Mouse (Mus musculus): Measurements from ENCODE around the gene Slc16a2. TPM values are rescaled to one million over a fixed set of nuclear protein-coding genes. Genes with fewer than 3 reads are reported as not detected.

Gene Slc16a2
- polyA plus RNA-seq (2012; rRNA removed): 4.2 and 5.2 TPM in 2 replicates
- 7.5 and 8.2 TPM in 2 replicates for polyA plus RNA-seq (2014; fragmentation: Nextera tagmentation; extraction: Ambion mirVana)

DNA sequence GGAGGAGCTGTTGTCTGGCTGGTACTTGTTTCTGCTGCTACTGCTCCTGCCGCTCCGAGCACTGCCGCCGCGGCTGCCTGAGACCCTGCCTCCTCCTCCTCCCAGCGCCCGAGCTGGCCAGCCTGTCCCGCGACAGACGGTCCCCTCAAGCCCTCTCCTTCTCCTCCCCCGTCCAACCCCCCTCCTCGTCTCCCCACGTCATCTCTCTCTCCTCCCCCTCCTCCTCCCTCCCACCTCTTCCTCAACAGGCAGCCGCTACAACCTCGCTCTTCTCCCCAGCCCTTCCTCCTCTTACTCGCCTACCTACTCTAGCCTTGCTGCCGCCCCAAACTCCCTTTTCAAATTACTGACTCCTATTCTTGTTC is at the start of gene Slc16a2:
Gene Slc16a2, minus strand, starts transcription at position 152 of the 365 bp plus-strand sequence.
- Histone ChIP-seq H3K4me3 (ENCODE audit: insufficient read depth in 1 of 2, low read depth in 2 of 2, low read length in 2 of 2) (peak within 1 kb of the TSS; percentile 47 to 52), H3K27me3 (ENCODE audit: control insufficient read depth, insufficient read depth, low read length) (peaks cover 12% of the 10 kb centered on the region), H3K9me3 (ENCODE audit: control insufficient read depth, low read length) (no peaks in the 10 kb centered on the region), H3K27ac (no peak within 1 kb of the TSS), H3K4me2 (ENCODE audit: low read depth) (peak within 1 kb of the TSS; percentile 47), H3K4me1 (replicated peaks; ENCODE audit: control insufficient read depth in 2 of 2, insufficient read depth in 2 of 2, low read length in 1 of 2) (no peaks in the 10 kb centered on the region), H3K9ac (replicated peaks) (no peak within 1 kb of the TSS), H3K36me3 (replicated peaks; ENCODE audit: control insufficient read depth, insufficient read depth, low read depth) (no peaks in the 10 kb centered on the region)
- WGBS (ENCODE audit: insufficient replicate concordance): 9% methylated on average over 17 of the region's 17 CpGs
- TF ChIP-seq CTCF (IDR thresholded peaks at IDR 0.05; ENCODE audit: low read depth) (no peak), EP300 (IDR thresholded peaks at IDR 0.05; ENCODE audit: low read depth) (no peak)
- ATAC-seq (ENCODE audit: insufficient read depth) (peak; percentile 48; the same call in 1 of the 2 replicates), DNase-seq (ENCODE audit: low read depth in 3 of 3, low spot score in 3 of 3) (no peak)

DNA sequence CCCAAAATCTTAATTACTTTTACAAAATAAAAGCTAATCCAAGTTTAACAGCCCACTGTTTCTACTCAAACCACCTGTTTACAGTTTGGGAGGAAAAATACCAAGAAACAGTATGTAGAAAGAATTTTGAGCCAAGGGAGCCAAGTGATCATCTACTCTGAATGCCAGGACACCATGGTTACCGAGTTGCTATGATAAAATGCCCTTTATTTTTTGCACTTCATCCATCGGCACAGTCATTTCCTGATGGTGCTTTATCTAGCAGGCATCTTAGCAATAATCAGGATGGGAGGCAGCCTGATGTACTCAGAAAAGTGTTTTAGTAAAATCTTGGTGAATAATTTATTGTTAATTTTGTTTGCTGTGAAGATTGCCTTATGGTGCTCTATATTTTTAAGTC is 41.7 kb upstream of the Slc16a2 start:
- H3K4me2 ChIP-seq (ENCODE audit: low read depth): no peak overlapping the region
- no peaks in the 10 kb centered on the region for H3K36me3 ChIP-seq (replicated peaks; ENCODE audit: control insufficient read depth, insufficient read depth, low read depth)
- WGBS (ENCODE audit: insufficient replicate concordance): 47% methylated on average over 2 of the region's 2 CpGs
- H3K4me3 ChIP-seq (ENCODE audit: insufficient read depth in 1 of 2, low read depth in 2 of 2, low read length in 2 of 2): no peak overlapping the region
- H3K4me1 ChIP-seq (replicated peaks; ENCODE audit: control insufficient read depth in 2 of 2, insufficient read depth in 2 of 2, low read length in 1 of 2): no peaks in the 10 kb centered on the region
- H3K9ac ChIP-seq (replicated peaks): no peak overlapping the region
- H3K9me3 ChIP-seq (ENCODE audit: control insufficient read depth, low read length): no peaks in the 10 kb centered on the region
- no peaks in the 10 kb centered on the region for H3K27me3 ChIP-seq (ENCODE audit: control insufficient read depth, insufficient read depth, low read length)
- TF ChIP-seq EP300 (IDR thresholded peaks at IDR 0.05; ENCODE audit: low read depth) (no peak), CTCF (IDR thresholded peaks at IDR 0.05; ENCODE audit: low read depth) (no peak)
- ATAC-seq (ENCODE audit: insufficient read depth) (no peak), DNase-seq (ENCODE audit: low read depth in 3 of 3, low spot score in 3 of 3) (no peak)
- H3K27ac ChIP-seq: no peak overlapping the region

DNA sequence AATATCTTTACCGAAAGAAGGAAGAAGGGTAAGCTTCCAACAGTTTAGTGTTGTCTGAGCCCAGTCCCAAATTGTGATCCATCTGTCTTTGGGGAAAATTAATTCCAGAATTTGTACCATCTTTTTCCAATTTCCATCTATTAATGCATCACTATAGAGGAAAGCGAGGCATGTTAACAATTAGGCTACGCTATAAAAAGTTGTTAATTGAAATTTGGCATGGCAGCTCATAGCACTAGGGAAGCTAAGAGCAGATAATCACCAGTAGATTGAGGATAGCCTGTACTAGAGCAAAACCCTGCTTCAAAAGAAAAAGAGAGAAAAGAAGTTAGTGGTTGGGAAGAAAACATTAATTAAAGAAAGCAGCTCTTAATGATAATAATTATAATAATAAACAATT is 41.1 kb upstream of the Slc16a2 start:
- ATAC-seq (ENCODE audit: insufficient read depth) (no peak), DNase-seq (ENCODE audit: low read depth in 3 of 3, low spot score in 3 of 3) (no peak)
- WGBS (ENCODE audit: insufficient replicate concordance): 83% methylated on average over 3 of the region's 3 CpGs
- Histone ChIP-seq H3K4me2 (ENCODE audit: low read depth) (no peak overlapping the region), H3K27me3 (ENCODE audit: control insufficient read depth, insufficient read depth, low read length) (no peaks in the 10 kb centered on the region), H3K36me3 (replicated peaks; ENCODE audit: control insufficient read depth, insufficient read depth, low read depth) (no peaks in the 10 kb centered on the region), H3K4me3 (ENCODE audit: insufficient read depth in 1 of 2, low read depth in 2 of 2, low read length in 2 of 2) (no peak overlapping the region), H3K27ac (no peak overlapping the region), H3K4me1 (replicated peaks; ENCODE audit: control insufficient read depth in 2 of 2, insufficient read depth in 2 of 2, low read length in 1 of 2) (no peaks in the 10 kb centered on the region), H3K9ac (replicated peaks) (no peak overlapping the region), H3K9me3 (ENCODE audit: control insufficient read depth, low read length) (no peaks in the 10 kb centered on the region)
- TF ChIP-seq EP300 (IDR thresholded peaks at IDR 0.05; ENCODE audit: low read depth): no peak
- TF ChIP-seq CTCF (IDR thresholded peaks at IDR 0.05; ENCODE audit: low read depth): no peak

DNA sequence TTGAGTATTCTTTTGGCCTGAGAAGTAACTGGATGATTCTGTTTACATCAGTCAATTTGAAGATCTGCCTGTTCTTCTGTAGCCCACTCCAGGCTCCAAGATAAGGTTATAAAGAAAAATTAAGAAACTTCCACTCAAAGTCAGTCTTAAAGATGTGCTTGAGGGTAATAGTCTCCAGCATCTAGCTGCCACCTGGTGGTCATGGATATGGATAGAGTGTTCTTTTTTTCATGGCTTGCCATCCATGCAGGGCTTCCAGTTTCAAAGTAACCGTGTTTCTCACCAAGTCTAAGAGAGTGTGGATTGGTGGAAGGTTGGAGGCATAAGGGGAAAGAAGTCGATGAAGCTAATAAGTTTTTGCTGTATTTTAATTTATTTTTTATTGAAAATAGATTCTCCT is 23.5 kb upstream of the Slc16a2 start:
- no peak overlapping the region for H3K4me2 ChIP-seq (ENCODE audit: low read depth)
- no peaks in the 10 kb centered on the region for H3K4me1 ChIP-seq (replicated peaks; ENCODE audit: control insufficient read depth in 2 of 2, insufficient read depth in 2 of 2, low read length in 1 of 2)
- TF ChIP-seq CTCF (IDR thresholded peaks at IDR 0.05; ENCODE audit: low read depth) (no peak; the same call in 1 of the 2 replicates), EP300 (IDR thresholded peaks at IDR 0.05; ENCODE audit: low read depth) (no peak)
- H3K27ac ChIP-seq: no peak overlapping the region
- H3K36me3 ChIP-seq (replicated peaks; ENCODE audit: control insufficient read depth, insufficient read depth, low read depth): no peaks in the 10 kb centered on the region
- DNase-seq (ENCODE audit: low read depth in 3 of 3, low spot score in 3 of 3) (no peak), ATAC-seq (ENCODE audit: insufficient read depth) (no peak)
- H3K4me3 ChIP-seq (ENCODE audit: insufficient read depth in 1 of 2, low read depth in 2 of 2, low read length in 2 of 2): no peak overlapping the region
- peaks cover 2% of the 10 kb centered on the region; the same call in 1 of the 2 replicates for H3K27me3 ChIP-seq (ENCODE audit: control insufficient read depth, insufficient read depth, low read length)
- no peaks in the 10 kb centered on the region for H3K9me3 ChIP-seq (ENCODE audit: control insufficient read depth, low read length)
- WGBS (ENCODE audit: insufficient replicate concordance): 25% methylated on average over 2 of the region's 2 CpGs
- H3K9ac ChIP-seq (replicated peaks): no peak overlapping the region

DNA sequence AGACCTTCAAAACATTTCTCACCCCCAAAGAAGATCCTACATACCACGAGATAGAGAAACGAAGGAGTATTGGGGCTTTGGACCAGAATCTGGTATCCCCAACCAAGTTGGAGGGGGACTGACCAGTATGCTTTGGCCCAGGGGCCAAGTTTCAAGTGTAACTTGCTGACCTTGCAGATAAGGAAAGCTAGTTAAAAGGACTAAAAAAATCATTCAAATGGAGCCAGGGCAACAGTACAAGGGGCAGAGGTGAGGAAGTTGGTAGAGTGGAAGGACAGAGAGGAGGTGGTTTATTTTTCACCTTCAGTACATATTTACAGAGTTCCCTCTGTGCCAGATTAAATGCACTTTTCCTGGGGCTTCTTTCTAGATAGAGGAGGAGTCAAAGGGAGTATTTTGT is 7.1 kb upstream of the Slc16a2 start:
- H3K9me3 ChIP-seq (ENCODE audit: control insufficient read depth, low read length): no peaks in the 10 kb centered on the region
- no peak for DNase-seq (ENCODE audit: low read depth in 3 of 3, low spot score in 3 of 3)
- TF ChIP-seq CTCF (IDR thresholded peaks at IDR 0.05; ENCODE audit: low read depth) (no peak), EP300 (IDR thresholded peaks at IDR 0.05; ENCODE audit: low read depth) (no peak)
- no peak overlapping the region for H3K4me2 ChIP-seq (ENCODE audit: low read depth)
- no peak for ATAC-seq (ENCODE audit: insufficient read depth)
- H3K4me3 ChIP-seq (ENCODE audit: insufficient read depth in 1 of 2, low read depth in 2 of 2, low read length in 2 of 2): no peak overlapping the region
- no peak overlapping the region for H3K9ac ChIP-seq (replicated peaks)
- H3K27ac ChIP-seq: no peak overlapping the region
- 72% methylated on average over 2 of the region's 2 CpGs for WGBS (ENCODE audit: insufficient replicate concordance)
- H3K4me1 ChIP-seq (replicated peaks; ENCODE audit: control insufficient read depth in 2 of 2, insufficient read depth in 2 of 2, low read length in 1 of 2): no peaks in the 10 kb centered on the region
- no peaks in the 10 kb centered on the region for H3K36me3 ChIP-seq (replicated peaks; ENCODE audit: control insufficient read depth, insufficient read depth, low read depth)
- no peaks in the 10 kb centered on the region; the same call in 1 of the 2 replicates for H3K27me3 ChIP-seq (ENCODE audit: control insufficient read depth, insufficient read depth, low read length)

Data from liver, embryonic 14.5 days (tissue).